Mouse (Mus musculus): ENCODE measurements around the gene Fezf1.

GRCm38 (mm10) chr6:23245121-23245520 lies 3.0 kb downstream of the Fezf1 start:
- TF ChIP-seq CTCF (IDR thresholded peaks at IDR 0.05; ENCODE audit: low read depth, low read length) (no peak), POLR2A (IDR thresholded peaks at IDR 0.05; ENCODE audit: extremely low read depth, insufficient read depth, low read length) (no peak)

Measured in liver, adult 2 months (tissue).